Comparison of ENCODE assay signal across 23 mouse cellular contexts in genomic region chr15:88663041-88663440, GRCm38 (mm10).
DNase-seq lines count a peak whose midpoint lies in the region; TF ChIP-seq lines count a peak whose summit lies in the region.
"Had no signal": no experiment of that assay in that cellular context is flagged by ENCODE, and none has a peak within 500 bp of the region (broad histone marks: within the 10 kb centered on the region; RNA-seq: fewer than 3 reads in every experiment).

No protein-coding gene starts in this region.

- no peaks in the 10 kb centered on the region for H3K9me3 ChIP-seq in CH12.LX (replicated peaks; ENCODE audit: low read length)
- no peaks in the 10 kb centered on the region for H3K9me3 ChIP-seq in E14TG2a.4 (ENCODE audit: low read length)
- H3K9me3 ChIP-seq in embryonic facial prominence, embryonic 10.5 days, result no peaks in the 10 kb centered on the region
- H3K9me3 ChIP-seq: forebrain, embryonic 13.5 days; heart, embryonic 15.5 days; limb, embryonic 13.5 days; lung, embryonic 15.5 days; neural tube, embryonic 12.5 days had no signal

- H3K79me2 ChIP-seq in CH12.LX (replicated peaks; ENCODE audit: control insufficient read depth, extremely low read depth, insufficient read depth, poor library complexity, severe bottlenecking), result no peaks in the 10 kb centered on the region

- H3K4me3 ChIP-seq in CH12.LX (replicated peaks in 1 of 3; ENCODE audit: low read depth in 2 of 3, low read length in 2 of 3, poor library complexity in 1 of 3) (no peak overlapping the region), E14TG2a.4 (replicated peaks; ENCODE audit: low read length) (peak overlapping the region; percentile 67)
- H3K4me3 ChIP-seq in embryonic facial prominence, embryonic 10.5 days, result peak overlapping the region; percentile 43; the same call in 1 of the 2 replicates
- no peak overlapping the region for H3K4me3 ChIP-seq in gastrocnemius, adult 2 months
- H3K4me3 ChIP-seq: erythroblast, embryonic 14.5 days; heart, adult 2 months; limb, embryonic 13.5 days; lung, embryonic 15.5 days; myocyte; neural tube, embryonic 12.5 days had no signal

- intact Hi-C loops in heart, postnatal 25 days (cut with DNase I), result no loop called here
- intact Hi-C loops in gastrocnemius, adult 2 months (cut with DNase I), result no loop called here

- H3K4me1 ChIP-seq in CH12.LX (ENCODE audit: control insufficient read depth in 1 of 2, insufficient read depth in 2 of 2) (peaks cover 8 to 12% of the 10 kb centered on the region in 2 experiments), E14TG2a.4 (replicated peaks; ENCODE audit: low read depth, low read length) (peaks cover 20% of the 10 kb centered on the region)
- H3K4me1 ChIP-seq in embryonic facial prominence, embryonic 10.5 days, result peaks cover 14% of the 10 kb centered on the region
- H3K4me1 ChIP-seq: heart, embryonic 15.5 days; lung, embryonic 15.5 days had no signal

- TF ChIP-seq EP300 in CH12.LX (IDR thresholded peaks at IDR 0.05; ENCODE audit: low read length), result no peak

- no peaks in the 10 kb centered on the region for H3K36me3 ChIP-seq in CH12.LX (replicated peaks in 1 of 2; ENCODE audit: control insufficient read depth in 1 of 2, insufficient read depth in 1 of 2, low read length in 1 of 2)
- no peaks in the 10 kb centered on the region for H3K36me3 ChIP-seq in E14TG2a.4 (ENCODE audit: insufficient read depth, low read length)
- H3K36me3 ChIP-seq in embryonic facial prominence, embryonic 10.5 days (replicated peaks), result no peaks in the 10 kb centered on the region
- H3K36me3 ChIP-seq: heart, embryonic 15.5 days; limb, embryonic 13.5 days; lung, embryonic 15.5 days; neural tube, embryonic 12.5 days had no signal

- no peak overlapping the region for H3K9ac ChIP-seq in CH12.LX (ENCODE audit: insufficient read depth, low read depth)
- H3K9ac ChIP-seq: forebrain, embryonic 13.5 days; heart, embryonic 15.5 days; hindbrain, embryonic 14.5 days; limb, embryonic 13.5 days; lung, embryonic 15.5 days; neural tube, embryonic 12.5 days had no signal

- DNase-seq in heart, adult 11 months, result peak; percentile 67
- no peak for DNase-seq in heart, postnatal 25 days (ENCODE audit: low spot score)
- no peak for DNase-seq in CH12.LX (ENCODE audit: extremely low read depth)
- no peak for DNase-seq in embryonic facial prominence, embryonic 10.5 days (ENCODE audit: low spot score)
- no peak for DNase-seq in gastrocnemius, adult 2 months
- DNase-seq: adrenal gland, adult 2 months; B cell, adult 2 months; cerebellum, adult 18-20 months; gastrocnemius, postnatal 36 days; heart, adult 2 months; heart, postnatal 4 days; kidney, adult 18-20 months; kidney, postnatal 4 days; right cerebral cortex, postnatal 4 days had no signal

- TF ChIP-seq RAD21 in CH12.LX (IDR thresholded peaks at IDR 0.05; ENCODE audit: low read depth, low read length), result no peak

- 36% methylated on average over 11 of the region's 11 CpGs for WGBS in embryonic facial prominence, embryonic 10.5 days

- TF ChIP-seq POLR2A in CH12.LX (IDR thresholded peaks at IDR 0.05; ENCODE audit: low read depth, low read length), result no peak

- no peak overlapping the region for H3K27ac ChIP-seq in CH12.LX (ENCODE audit: insufficient read depth, low read depth)
- H3K27ac ChIP-seq in embryonic facial prominence, embryonic 10.5 days (replicated peaks), result no peak overlapping the region
- H3K27ac ChIP-seq in gastrocnemius, adult 2 months, result no peak overlapping the region
- H3K27ac ChIP-seq: forebrain, embryonic 13.5 days; heart, adult 2 months; heart, embryonic 15.5 days; hindbrain, embryonic 14.5 days; limb, embryonic 13.5 days; lung, embryonic 15.5 days; neural tube, embryonic 12.5 days had no signal

- in situ Hi-C loops in CH12.LX (cut with MboI; ENCODE audit: low pct_ligation_motif_present, low pct_unique_long_range_greater_than_20kb, low sequenced_read_pairs), result no loop called here

- 0 out of 2 replicates have a peak overlapping the region, but pooled peaks have one; percentile 7 for H3K4me2 ChIP-seq in CH12.LX (ENCODE audit: insufficient read depth, low read depth, poor library complexity, severe bottlenecking)
- H3K4me2 ChIP-seq: lung, embryonic 15.5 days had no signal

- dilution Hi-C loops in CH12.LX (cut with MboI; ENCODE audit: extremely low pct_ligation_motif_present, extremely low pct_unique_long_range_greater_than_20kb, low sequenced_read_pairs), result no loop called here

- peaks cover 73% of the 10 kb centered on the region for H3K27me3 ChIP-seq in CH12.LX (replicated peaks)
- peaks cover 10% of the 10 kb centered on the region for H3K27me3 ChIP-seq in E14TG2a.4 (ENCODE audit: insufficient read depth, low read length)
- H3K27me3 ChIP-seq in embryonic facial prominence, embryonic 10.5 days (replicated peaks; ENCODE audit: low read depth, poor library complexity, severe bottlenecking), result peaks cover 16% of the 10 kb centered on the region
- H3K27me3 ChIP-seq: neural tube, embryonic 12.5 days had no signal

- TF ChIP-seq CTCF in CH12.LX (conservative IDR thresholded peaks at IDR 0.05 in 1 of 2, IDR thresholded peaks at IDR 0.05 in 1 of 2; ENCODE audit: low read depth in 2 of 2, low read length in 2 of 2) (no peak), E14TG2a.4 (conservative IDR thresholded peaks at IDR 0.05; ENCODE audit: low read length) (no peak)
- TF ChIP-seq CTCF in gastrocnemius, adult 2 months (IDR thresholded peaks at IDR 0.05), result no peak

TF ChIP-seq in CH12.LX, 34 proteins besides CTCF, POLR2A, EP300 and RAD21:
- TF ChIP-seq ETS1 (conservative IDR thresholded peaks at IDR 0.05; ENCODE audit: low read depth, low read length) (no peak), KAT2A (IDR thresholded peaks at IDR 0.05; ENCODE audit: insufficient replicate concordance, low read length) (no peak), MAFK (IDR thresholded peaks at IDR 0.05; ENCODE audit: insufficient replicate concordance, low read length) (no peak), ZKSCAN1 (IDR thresholded peaks at IDR 0.05; ENCODE audit: borderline replicate concordance, low read depth, low read length) (no peak), USF2 (conservative IDR thresholded peaks at IDR 0.05; ENCODE audit: low read depth, low read length) (no peak), ZNF384 (IDR thresholded peaks at IDR 0.05; ENCODE audit: low read depth, low read length) (no peak), HCFC1 (IDR thresholded peaks at IDR 0.05; ENCODE audit: low read depth, low read length) (no peak), CHD2 (IDR thresholded peaks at IDR 0.05; ENCODE audit: low read length) (no peak), JUN (IDR thresholded peaks at IDR 0.05; ENCODE audit: insufficient read depth, low read depth, low read length) (no peak), UBTF (IDR thresholded peaks at IDR 0.05; ENCODE audit: low read depth, low read length) (no peak), TBP (conservative IDR thresholded peaks at IDR 0.05; ENCODE audit: low read depth, low read length) (no peak), ELF1 (IDR thresholded peaks at IDR 0.05; ENCODE audit: low read depth, low read length) (no peak), IRF4 (IDR thresholded peaks at IDR 0.05; ENCODE audit: low read depth, low read length) (no peak), E2F4 (IDR thresholded peaks at IDR 0.05; ENCODE audit: insufficient replicate concordance, low read depth, low read length) (no peak), MEF2A (IDR thresholded peaks at IDR 0.05; ENCODE audit: borderline replicate concordance, low read depth, low read length) (no peak), BHLHE40 (IDR thresholded peaks at IDR 0.05; ENCODE audit: low read depth, low read length) (no peak), ZMIZ1 (IDR thresholded peaks at IDR 0.05; ENCODE audit: low read depth, low read length) (no peak)

Comparison
In these comparisons a context has a peak if more than half of its experiments do, and no peak if none do; other contexts are left out.
1. H3K4me3 ChIP-seq: peak in E14TG2a.4 (single experiment) and embryonic facial prominence, embryonic 10.5 days (single experiment); none in CH12.LX (0 of 3) and gastrocnemius, adult 2 months (single experiment).